Mouse (Mus musculus) G1E (cell line): Measurements from ENCODE around the gene Mecom.

ENCODE experiments used
- CTCF ChIP-seq: IDR thresholded peaks from 2 replicates; pipeline ENCODE4 v1.5.1; 2012; ENCODE audit warnings: low read depth, low read length, inconsistent platforms, mixed read lengths
- GATA1 ChIP-seq: IDR thresholded peaks from 2 replicates; pipeline ENCODE4 v1.6.1; 2012; ENCODE audit warnings: borderline replicate concordance, low read length, inconsistent platforms, mixed read lengths

DNA sequence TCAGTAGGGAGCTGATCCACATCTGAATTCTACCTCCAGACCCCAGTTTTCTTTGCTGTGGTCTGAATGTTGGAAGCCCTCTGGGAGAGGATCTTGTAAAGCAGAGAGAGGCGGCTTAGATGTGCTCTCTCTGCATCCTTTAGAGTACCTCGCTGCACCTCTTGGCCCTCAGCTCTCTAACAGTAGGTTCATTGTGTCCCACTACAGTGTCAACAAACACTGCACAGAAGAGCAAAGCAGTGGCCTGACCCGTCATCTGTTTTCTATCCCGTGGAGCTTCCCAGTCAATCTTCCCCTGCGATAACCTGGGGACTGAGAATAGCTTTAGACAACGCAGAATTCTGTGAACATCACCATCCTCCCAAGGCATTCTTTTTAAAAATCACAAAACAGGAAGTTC, 69.6 kb downstream of the Mecom start:
- TF ChIP-seq CTCF = no peak
- no peak for TF ChIP-seq GATA1
